Mouse (Mus musculus): ENCODE measurements around the gene Tcaim. TPM values are rescaled to one million over a fixed set of nuclear protein-coding genes. Genes with fewer than 3 reads are reported as not detected.
"Not testable (repeated sequence)": the region's sequence is repeated elsewhere in the genome, so short reads cannot be mapped to it uniquely, and the experiment has no call there.

The Tcaim gene
- total RNA-seq, 2 experiments from 2014 or later = 16.8 to 17.7 TPM

DNA sequence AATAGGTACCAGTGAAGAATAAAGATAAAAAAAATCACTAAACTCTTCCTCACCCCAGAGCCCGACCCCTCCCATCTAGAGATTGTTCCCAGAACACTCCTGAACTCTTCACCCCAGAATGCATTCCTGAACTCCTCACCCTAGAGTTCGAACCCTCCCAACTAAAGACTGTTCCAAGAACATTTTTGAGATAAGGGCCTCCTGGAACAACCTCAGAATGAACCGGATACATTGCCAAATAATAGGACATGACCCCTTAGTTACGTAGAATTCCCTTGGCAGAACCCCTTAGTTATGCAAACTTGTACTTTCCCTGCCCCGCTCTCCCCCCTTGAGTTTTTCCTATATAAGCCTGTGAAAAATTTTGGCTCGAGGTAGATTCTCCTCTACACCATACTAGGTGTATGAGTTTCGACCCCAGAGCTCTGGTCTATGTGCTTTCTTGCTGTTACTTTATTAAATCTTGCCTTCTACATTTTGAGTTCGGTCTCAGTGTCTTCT, 42.5 kb downstream of the Tcaim start:
- DNase-seq (ENCODE audit: low spot score in 2 of 2) = not testable (repeated sequence)

DNA sequence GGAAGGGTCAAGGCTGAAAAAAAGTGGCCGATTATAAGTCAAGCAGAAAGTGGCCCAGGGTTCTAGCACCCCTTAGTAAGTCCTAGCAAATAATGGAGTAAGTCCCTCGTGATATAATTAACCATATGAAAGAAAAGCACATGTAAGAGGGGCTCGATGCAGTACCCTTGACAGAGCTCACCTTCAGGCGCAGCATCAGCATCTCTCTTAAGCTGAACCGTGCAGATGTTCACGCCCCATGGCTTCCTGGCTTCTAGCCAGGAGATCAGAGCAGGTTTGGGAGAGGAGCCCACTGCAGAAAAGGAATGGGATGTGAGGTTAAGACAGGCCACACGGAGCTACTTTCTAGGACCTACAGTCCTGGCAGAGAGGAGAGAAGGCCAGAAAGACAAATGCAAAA, 49.2 kb downstream of the Tcaim start:
- no peak for DNase-seq (ENCODE audit: low spot score in 2 of 2)

DNA sequence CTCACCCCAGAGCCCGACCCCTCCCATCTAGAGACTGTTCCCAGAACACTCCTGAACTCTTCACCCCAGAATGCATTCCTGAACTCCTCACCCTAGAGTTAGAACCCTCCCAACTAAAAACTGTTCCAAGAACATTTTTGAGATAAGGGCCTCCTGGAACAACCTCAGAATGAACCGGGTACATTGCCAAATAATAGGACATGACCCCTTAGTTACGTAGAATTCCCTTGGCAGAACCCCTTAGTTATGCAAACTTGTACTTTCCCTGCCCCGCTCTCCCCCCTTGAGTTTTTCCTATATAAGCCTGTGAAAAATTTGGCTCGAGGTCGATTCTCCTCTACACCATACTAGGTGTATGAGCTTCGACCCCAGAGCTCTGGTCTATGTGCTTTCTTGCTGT, 49.8 kb downstream of the Tcaim start:
- not testable (repeated sequence) for DNase-seq (ENCODE audit: low spot score in 2 of 2)

DNA sequence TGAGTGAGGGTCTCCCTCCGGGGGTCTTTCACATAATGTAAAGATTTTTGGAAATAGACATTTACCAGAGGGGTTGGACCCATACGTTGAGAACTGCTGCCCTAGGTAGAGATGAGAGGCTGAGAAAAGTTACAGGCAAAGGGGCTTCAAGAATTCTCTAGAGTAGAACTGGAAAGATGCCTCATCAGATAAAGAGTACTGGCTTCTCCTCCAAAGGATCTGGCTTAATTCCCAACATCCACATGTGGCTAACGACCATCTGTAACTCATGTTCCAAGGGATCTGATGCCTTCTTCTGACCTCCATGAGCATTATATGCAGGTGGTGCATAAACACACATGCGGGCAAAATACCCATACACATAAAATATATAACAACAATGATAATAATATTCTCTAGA, 50.3 kb downstream of the Tcaim start:
- DNase-seq (ENCODE audit: low spot score in 2 of 2) = no peak

DNA sequence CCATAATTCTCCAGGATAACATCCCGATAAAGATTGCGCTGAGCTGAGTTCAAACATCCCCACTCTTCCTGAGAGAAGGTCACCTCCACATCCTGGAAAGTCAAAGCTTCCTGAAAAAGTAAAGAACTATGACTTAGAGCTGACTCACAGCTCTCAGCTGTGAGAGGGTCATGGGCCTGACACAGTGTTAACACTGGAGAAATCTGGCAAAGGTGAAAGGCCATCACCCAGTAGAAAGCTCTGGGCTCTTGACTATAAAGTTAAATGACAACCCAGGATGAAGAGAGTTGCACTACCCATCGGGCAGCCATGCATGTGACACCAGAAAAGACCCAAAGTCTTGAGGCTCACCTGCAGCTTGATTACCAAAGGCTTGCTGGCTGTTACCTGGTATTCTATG, 51.4 kb downstream of the Tcaim start:
- DNase-seq (ENCODE audit: low spot score in 2 of 2) = no peak

DNA sequence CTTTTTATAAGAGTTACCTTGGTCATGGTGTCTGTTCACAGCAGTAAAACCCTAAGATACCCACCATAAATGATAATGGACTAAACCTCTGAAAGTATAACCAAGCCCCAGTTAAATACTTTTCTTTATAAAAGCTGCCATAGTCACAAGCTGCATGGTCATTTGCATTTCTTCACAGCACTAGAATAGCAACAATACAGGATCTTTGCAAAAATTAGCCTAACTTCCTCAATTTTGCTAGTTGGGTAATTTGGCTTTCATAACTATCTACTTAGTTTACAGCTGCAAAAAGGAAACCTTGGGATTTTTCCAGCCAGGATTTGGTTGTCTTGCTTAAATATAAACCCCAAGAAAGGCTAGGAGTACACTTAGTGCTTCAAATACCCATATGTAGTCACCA, 55.4 kb downstream of the Tcaim start:
- DNase-seq (ENCODE audit: low spot score in 2 of 2) = no peak

DNA sequence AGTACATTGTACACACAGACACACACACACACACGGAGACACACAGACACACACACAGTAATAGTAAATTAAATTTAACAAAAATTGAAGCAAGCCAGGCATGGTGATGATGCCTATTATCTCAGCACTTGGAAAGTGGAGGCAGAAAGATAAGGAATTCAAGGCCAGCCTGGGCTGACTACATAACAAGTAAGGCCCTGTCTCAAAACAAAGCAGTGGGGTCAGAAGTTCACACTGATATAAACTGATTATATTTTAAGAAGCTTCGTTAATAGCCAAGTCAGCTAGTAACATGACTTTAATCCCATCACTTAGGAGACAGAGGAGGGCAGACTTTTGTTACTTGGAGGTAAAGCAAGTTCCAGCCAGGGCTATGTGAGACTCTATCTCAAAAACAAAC, 58.4 kb downstream of the Tcaim start:
- no peak for DNase-seq (ENCODE audit: low spot score in 2 of 2)

DNA sequence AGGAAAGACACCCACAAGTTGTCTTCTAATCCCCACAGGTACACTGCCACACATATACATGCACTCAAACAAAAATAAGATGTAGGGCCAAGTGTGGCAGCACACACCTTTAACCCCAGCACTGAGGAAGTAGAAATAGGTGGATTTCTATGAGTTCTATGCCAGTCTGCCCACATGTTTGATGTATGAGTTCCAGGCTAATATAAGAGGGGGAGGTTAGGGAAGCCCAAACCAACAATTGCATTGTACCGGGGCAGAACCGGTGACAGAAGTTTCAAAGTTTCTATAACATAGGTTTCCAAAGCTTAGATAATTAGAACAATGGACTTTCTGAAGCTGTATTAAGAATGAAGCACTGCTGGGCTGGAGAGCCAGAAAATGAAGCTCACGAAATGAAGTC, 59.5 kb downstream of the Tcaim start:
- DNase-seq (ENCODE audit: low spot score in 2 of 2) = no peak

DNA sequence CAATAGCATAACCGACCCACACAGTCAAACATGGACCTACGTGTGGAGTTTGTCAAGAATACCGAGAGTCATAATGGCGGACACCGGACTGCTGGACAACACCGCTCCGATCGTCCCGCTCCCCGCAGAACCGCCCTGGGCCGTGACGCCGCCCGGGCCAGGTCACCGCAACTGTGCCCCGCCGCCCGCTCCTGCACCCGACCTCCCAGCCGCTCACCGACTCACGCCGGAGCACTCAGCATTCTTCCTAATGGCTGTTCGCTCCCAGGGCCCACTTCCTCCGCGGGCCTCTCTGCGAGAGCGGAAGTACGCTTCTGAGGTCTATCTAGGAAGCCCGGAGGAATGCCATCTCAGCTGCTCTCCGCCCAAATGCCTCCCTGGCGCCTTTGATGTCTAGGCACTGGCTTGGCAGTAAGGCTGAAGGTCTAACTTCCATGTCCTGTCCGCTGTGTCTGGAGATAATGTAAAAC, 60.4 kb downstream of the Tcaim start, which contains the start of gene Zfp445:
TSS of gene Zfp445 (minus strand) at position 310 of the 470 bp plus-strand sequence.
- DNase-seq (ENCODE audit: low spot score in 2 of 2) = peak; percentile 74 to 78

DNA sequence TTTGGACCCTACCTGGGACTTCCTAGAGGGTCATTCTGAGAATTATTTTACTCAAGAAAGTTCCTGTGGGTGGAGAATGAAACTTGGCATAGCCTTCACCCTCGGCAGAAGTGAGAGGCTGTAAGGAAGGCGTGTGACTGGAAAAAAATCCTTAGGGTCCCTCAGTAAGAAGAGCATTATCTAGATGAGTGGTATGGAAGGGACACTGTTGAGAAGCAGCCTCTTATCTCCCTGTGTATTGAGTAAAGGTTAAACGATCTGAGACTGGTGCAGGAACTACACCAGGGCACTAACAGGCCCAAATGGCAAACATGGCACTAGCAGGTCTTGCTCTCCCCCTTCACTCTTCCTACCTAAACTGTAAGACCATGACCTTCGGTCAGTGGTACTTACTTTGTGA, 60.9 kb downstream of the Tcaim start:
- DNase-seq (ENCODE audit: low spot score in 2 of 2) = no peak

DNA sequence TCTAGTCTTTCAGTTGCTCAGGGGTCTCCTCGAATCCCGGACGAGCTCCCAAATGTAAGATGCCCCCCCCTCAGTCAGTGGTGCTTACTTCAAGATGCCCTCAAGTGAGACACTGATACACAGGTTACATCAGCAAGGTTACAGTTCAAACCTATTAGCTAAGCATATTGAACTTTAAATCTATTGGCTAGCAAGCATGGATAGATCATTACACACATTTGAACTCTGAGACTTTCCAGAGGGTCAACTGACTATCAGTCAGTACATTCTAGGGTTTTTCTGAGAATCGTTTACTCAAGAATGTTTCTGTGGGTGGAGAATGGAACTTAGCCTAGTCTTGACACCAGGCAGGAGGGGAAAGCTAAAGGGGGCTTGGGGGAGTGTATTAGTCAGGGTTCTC, 67.3 kb downstream of the Tcaim start:
- no peak for DNase-seq (ENCODE audit: low spot score in 2 of 2)

DNA sequence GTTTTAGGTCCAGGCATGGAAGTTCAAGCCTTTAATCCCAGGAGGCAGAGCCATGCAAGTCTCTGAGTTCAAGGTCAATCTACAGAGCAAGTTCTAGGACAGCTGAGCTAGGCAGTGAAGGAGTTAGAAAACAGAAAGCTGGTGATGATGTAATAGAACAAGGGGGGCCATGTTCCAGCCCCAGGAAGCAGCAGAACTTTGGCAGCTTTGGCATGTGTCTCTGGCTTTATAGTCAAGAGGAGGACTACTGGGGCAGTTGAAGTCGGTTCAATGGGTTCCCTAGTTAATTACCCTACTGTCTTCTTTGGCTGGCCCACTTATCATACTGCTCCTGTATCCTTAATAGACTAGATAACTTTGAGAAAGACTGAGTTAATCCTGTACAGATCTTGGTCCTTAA, 69.3 kb downstream of the Tcaim start:
- DNase-seq (ENCODE audit: low spot score in 2 of 2) = no peak

DNA sequence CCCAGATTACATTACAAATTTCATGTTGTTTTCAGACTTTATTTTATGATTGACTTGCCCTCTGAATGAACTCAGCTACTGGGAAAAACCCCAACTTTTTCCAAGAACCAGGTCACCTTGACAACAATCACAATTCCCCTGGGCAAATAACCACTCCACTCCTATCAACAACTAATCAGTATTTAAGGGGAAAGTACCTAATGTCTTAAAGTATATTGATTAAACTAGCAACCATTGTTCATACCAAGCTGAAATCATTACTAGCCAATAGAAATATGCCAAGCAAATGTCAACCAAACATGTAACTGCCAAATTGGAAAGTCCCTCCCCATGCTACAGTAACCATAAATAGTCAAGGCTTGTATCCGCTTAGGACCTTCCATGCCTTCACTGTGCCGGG, 69.8 kb downstream of the Tcaim start:
- DNase-seq (ENCODE audit: low spot score in 2 of 2) = no peak

DNA sequence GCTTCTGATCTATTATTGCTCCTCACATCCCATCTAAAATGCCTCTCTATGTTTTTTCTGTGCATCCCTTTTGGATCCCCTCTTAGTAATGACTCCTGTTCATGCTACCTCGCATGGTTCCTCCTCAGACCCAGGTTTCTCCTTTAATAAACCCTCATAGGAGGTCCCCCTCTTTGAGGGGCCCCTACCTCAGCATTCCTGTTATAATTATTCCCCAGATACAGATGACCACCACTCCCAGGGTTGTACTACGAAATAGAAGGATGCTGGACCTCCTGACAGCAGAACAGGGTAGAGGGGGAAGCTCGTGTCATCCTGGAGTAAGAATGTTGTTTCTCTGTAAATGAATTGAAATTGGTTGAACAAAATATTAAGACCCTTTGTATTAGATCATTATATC, 80.0 kb downstream of the Tcaim start, which contains the start of gene Zkscan7:
TSS of gene Zkscan7 (plus strand) at position 301 of the 400 bp plus-strand sequence.
- DNase-seq (ENCODE audit: low spot score in 2 of 2) = no peak

Other genes with a start within 250 kb of the Tcaim start
- gene Topaz1, start 58.2 kb upstream of the Tcaim start, total RNA-seq (2021) = not detected
- not detected for gene Gm35549, start 38.5 kb downstream of the Tcaim start, total RNA-seq (2021)
- 100 to 1,000 TPM; 167 to 177 TPM for gene Zfp445, start 60.5 kb downstream of the Tcaim start, total RNA-seq (2021)
- 1 to 10 TPM; 3.9 to 4.7 TPM for gene Zkscan7, start 80.1 kb downstream of the Tcaim start, total RNA-seq (2021)
- gene Zfp105, start 117.5 kb downstream of the Tcaim start, total RNA-seq (2021) = 1 to 10 TPM; 6.2 to 8.2 TPM
- gene 1110059G10Rik, start 145.5 kb downstream of the Tcaim start, total RNA-seq (2021) = 10 to 100 TPM; 18.8 to 19.0 TPM
- under 1 TPM; 0.56 to 0.58 TPM for gene Kif15, start 145.5 kb downstream of the Tcaim start, total RNA-seq (2021)
- gene Tmem42, start 215.8 kb downstream of the Tcaim start, total RNA-seq (2021) = 10 to 100 TPM; 21.0 to 21.5 TPM
- gene Tgm4, start 229.2 kb downstream of the Tcaim start, total RNA-seq (2021) = 1 to 10 TPM; 1.1 to 2.0 TPM

Data from left cerebral cortex, adult 18-20 months (tissue).